Mouse (Mus musculus): ENCODE measurements around the gene Npdc1.

DNA sequence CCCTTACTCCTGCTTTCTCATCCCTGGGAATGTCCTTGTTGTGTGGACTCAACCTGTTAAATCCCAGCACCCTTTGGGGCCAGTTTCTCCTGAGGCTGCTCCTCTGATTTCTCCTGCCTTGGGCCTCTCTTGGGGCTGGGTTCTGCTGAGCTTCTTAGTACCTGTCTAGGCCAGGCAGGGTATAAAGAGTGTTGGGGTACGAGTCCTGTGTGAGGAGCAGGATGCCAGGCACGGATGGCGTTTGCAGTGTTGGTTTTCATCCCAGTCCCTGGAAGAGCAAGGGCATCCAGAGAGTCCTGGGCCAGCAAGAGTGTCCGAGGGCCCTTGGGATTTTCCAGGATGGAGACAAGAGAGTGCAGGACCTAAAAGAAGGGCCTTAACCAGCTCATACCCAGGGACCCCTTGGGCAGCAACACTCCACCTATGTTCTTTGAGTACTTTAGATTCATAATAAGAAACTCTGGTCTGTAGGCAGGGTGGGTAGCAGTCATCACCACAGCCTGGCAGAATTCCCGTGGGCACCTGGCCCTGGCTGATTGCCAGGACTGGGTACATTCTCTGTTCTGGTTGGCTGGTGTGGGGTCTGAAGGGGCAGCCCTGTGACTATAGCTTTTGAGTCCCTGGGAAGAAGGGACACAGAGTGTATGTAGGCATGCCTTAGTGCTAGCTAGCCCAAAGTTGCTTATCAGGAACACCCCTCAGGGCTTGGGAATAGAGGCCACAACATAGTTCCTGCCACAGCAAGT lies 30.5 kb downstream of the Npdc1 start:
- TF ChIP-seq CTCF (IDR thresholded peaks at IDR 0.05; ENCODE audit: low read depth) (no peak), EP300 (IDR thresholded peaks at IDR 0.05; ENCODE audit: low read depth) (no peak)

Measured in heart, postnatal 0 days (tissue).